Mouse (Mus musculus): ENCODE data around the gene Snrk. TPM values are rescaled to one million over a fixed set of nuclear protein-coding genes. Genes with fewer than 3 reads are reported as not detected.

Gene Snrk
- polyA plus RNA-seq, 2 experiments from 2014 or later: 21.8 to 29.7 TPM

- no peak for ATAC-seq
Observed at GRCm38 (mm10) chr9:122109553-122110225, 7.4 kb upstream of the Snrk start.

- ATAC-seq: no peak
Observed at GRCm38 (mm10) chr9:122110508-122110907, 6.6 kb upstream of the Snrk start.

- no peak for ATAC-seq
Observed at GRCm38 (mm10) chr9:122110921-122111320, 6.1 kb upstream of the Snrk start.

- ATAC-seq: no peak
Observed at GRCm38 (mm10) chr9:122115552-122115951, 1.5 kb upstream of the Snrk start.

- ATAC-seq: no peak
Observed at GRCm38 (mm10) chr9:122116359-122116758, 707 bp upstream of the Snrk start.

- ATAC-seq: peak; percentile 20
Observed at GRCm38 (mm10) chr9:122117692-122118529, 845 bp downstream of the Snrk start.

- ATAC-seq: no peak
Observed at GRCm38 (mm10) chr9:122120089-122120488, 3.0 kb downstream of the Snrk start.

GRCm38 (mm10) chr9:122122113-122122512 lies 5.0 kb downstream of the Snrk start:
- no peak for ATAC-seq

GRCm38 (mm10) chr9:122123181-122123580 lies 6.1 kb downstream of the Snrk start:
- no peak for ATAC-seq

- no peak for ATAC-seq
Observed at GRCm38 (mm10) chr9:122125723-122126290, 8.7 kb downstream of the Snrk start.

GRCm38 (mm10) chr9:122126790-122127189 lies 9.7 kb downstream of the Snrk start:
- ATAC-seq: no peak

- ATAC-seq: no peak
Observed at GRCm38 (mm10) chr9:122127271-122127785, 10.3 kb downstream of the Snrk start.

GRCm38 (mm10) chr9:122128686-122129085 lies 11.6 kb downstream of the Snrk start:
- ATAC-seq: peak; percentile 89

GRCm38 (mm10) chr9:122130666-122131065 lies 13.6 kb downstream of the Snrk start:
- no peak for ATAC-seq

GRCm38 (mm10) chr9:122132145-122132544 lies 15.1 kb downstream of the Snrk start:
- no peak for ATAC-seq

GRCm38 (mm10) chr9:122135095-122135884 lies 18.2 kb downstream of the Snrk start:
- ATAC-seq: no peak

- no peak for ATAC-seq
Observed at GRCm38 (mm10) chr9:122135885-122136170, 18.8 kb downstream of the Snrk start.

- no peak for ATAC-seq
Observed at GRCm38 (mm10) chr9:122137960-122138359, 20.9 kb downstream of the Snrk start.

- ATAC-seq: no peak
Observed at GRCm38 (mm10) chr9:122138371-122139029, 21.4 kb downstream of the Snrk start.

- no peak for ATAC-seq
Observed at GRCm38 (mm10) chr9:122139236-122139635, 22.2 kb downstream of the Snrk start.

GRCm38 (mm10) chr9:122143219-122143618 lies 26.2 kb downstream of the Snrk start:
- no peak for ATAC-seq

- ATAC-seq: no peak
Observed at GRCm38 (mm10) chr9:122144776-122145175, 27.7 kb downstream of the Snrk start.

All from CD4-positive, CD25-positive, alpha-beta regulatory T cell, adult 4 months (primary cell).